Mouse (Mus musculus) ZHBTc4 (cell line): ENCODE results near the gene Tlk1.

ENCODE experiments used
- DNase-seq: peaks from one replicate; pipeline ENCODE4 v3.0.0-alpha.2; 2011; ENCODE audit warnings: low read depth, low spot score

Gene Tlk1

DNA sequence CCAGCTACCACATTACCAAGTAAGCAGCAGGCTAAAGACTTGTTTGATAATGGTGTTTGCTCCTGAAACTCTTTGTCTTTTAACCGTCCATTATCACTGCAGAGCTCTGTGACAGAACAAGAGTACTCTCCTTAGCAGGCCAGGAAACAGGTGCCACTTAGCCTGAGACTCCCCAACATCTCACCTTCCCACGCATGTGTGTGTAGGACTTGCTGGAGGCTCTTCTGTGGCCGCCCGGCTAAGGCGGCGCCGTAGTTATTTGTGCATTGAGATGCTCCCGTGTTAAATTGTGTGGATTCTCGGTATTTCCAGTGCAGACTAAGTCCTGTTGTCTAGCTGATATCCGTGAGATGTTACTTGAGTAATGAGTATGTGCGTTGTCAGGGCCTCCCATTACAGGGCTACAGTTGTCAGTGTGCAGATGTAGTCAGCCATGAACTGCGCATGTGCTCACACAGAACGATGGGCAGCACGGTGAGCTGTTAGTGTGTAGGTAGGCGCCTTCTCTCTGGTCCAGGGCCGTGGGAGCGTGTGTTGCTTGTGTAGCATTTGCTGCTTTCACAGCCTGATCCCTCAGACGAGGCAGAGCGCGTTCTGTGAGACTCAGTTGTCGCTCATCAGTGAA, 137.0 kb downstream of the Tlk1 start:
- no peak for DNase-seq

DNA sequence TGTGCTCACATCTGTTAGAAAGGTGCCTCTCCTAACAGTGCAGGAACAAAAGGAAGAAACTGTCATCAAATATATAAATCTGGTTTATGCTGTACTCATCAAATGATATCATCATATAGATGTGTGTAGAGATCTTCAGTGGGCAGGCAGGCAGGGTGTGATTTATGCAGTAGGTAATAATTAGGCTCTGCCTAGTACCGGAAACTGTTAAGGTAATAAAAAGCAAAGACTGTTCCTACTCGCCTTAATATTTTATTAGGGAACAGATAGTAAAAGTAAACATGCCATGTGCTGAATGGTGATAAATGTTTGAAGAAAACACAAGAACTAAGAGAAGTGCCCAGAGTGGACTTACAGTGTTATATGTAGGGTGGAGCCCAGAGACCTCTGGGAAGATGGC, 143.2 kb downstream of the Tlk1 start:
- DNase-seq, result no peak

DNA sequence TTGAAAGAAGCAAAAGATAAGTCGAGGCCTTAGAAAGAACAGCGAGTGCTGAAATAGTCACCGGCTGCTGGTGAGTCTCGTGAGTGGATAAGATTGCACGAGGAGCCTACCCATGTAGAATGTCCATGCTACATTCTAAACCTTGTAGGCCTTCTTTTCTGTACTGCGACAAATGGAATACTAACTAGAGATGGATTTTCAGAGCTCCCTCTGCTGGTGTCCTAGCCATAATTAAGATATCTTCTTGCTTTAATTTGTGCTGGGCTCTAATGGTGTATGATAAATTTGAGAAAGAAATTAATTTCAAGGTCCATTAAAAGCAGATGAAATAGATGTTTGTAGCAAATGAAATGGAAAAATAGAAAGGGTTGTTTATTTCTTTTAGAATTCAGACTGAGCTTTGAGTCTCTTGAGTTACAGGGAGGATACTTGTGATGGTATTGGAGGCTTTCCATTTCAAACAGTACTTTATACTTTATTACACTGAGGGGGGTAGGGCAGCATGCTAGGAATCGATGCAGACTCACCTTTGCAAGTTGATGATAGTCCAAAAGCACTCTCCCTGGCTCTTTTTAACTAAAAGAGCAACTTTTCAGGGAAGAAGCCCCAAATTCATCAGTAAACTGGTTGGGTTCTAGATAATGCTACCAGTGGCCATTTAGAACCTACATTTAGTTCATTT, 151.9 kb downstream of the Tlk1 start:
- no peak for DNase-seq

DNA sequence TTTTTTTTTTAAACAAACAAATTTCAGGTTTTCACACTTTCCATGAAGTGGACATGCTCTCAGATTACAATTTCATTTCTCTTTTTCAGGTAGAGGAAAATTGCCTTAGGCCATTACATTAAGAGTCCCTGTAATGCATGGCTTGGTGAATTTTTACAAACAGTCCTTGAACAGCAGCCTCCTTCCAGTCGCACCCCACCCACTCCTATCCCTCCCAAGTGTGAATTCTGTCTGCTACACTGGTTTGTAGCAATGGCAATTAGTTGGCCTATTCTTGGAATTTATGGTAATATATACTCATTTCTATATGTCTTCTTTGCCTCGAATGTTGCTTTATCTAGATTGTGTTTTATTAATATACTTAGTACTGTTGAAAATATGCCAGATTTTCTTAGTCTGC, 153.1 kb downstream of the Tlk1 start:
- DNase-seq, result no peak

DNA sequence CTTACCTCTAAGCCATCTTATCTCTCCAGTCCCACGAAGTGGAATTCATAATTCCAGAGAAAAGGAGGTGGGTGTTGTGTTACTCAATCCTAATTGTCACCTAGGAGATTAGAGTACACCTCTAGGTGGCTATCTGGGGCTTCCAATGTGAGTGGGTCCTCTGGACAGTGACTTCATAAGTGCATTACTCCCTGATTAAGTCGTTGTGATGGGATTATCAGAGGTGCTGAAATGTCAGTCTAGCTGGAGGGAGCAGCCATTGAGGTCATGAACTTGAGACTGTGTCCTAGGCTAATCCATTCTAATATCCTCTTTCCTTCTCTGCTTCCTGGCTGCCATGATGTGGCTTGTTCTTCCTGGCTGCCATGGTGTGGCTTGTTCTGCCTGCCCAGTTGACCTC, 155.6 kb downstream of the Tlk1 start:
- DNase-seq, result no peak

DNA sequence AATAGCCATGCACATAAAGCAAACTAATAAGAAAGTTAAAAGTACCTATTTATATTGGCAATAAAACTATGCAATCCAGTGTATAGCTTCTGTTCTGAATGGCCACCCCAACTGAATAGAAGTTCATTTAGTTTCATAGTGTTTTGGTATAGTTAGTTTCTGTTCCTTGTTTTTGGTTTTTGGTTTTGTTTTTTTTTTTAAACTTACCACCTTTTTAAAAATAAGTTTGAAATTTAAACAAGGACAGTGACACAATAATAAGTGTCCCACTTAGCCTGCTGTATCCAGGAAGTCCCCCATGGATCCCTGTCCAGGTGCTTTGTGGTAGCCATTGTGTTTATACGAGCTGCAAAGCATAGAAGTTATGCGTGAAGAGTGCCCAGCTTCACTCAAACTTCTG, 156.3 kb downstream of the Tlk1 start:
- DNase-seq, result no peak

DNA sequence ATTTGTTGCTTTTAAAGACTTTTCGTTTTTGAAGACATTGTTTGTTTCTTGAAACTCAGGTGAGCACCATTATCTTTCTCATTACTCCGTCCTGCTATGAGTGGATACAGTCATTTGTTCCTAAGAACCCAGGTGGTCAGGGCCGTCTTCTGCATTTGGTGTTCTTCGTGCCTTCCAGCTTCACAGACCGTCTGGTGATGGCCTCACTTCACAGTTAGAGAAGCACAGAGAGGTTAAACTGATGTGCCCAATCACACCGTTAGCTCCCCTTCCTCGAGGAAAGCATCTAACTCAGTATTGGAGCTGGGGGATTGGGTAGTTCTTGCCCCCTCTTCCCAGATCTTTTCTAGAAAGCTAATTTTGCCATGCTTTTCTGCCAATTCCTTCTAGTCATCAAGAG, 158.5 kb downstream of the Tlk1 start:
- no peak for DNase-seq

DNA sequence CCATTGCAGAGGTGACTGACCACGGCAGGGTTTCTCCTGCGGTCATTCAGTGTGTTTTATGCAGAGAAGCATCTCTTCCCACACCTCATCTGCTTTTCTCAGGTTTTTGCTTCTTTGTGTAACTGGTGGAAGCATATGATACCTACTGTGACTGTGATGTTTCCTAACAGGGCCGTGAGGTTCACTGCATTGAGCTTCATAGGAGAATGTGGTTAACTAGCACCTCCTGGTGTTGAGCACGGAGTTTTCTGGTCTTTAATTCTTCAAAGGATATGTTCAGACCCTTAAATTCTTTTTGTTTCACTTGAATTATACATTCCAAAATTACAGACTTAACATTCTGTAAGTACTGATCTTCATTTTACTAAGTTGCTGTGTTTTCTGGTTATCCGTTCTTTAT, 161.8 kb downstream of the Tlk1 start:
- DNase-seq, result peak; percentile 39
